Mouse (Mus musculus) telencephalon, adult 2 months (tissue): ENCODE measurements around the gene Arhgap11a.

Experiments
- DNase-seq: peaks from one replicate; pipeline ENCODE4 v3.0.0-alpha.2; 2011; ENCODE audit warnings: low read depth, low spot score

The Arhgap11a gene

GRCm38 (mm10) chr2:113817681-113818606, 30.5 kb downstream of the Arhgap11a start:
- DNase-seq, result no peak

- DNase-seq, result no peak
These were observed 40.8 kb downstream of the Arhgap11a start for GRCm38 (mm10) chr2:113807640-113808039.

GRCm38 (mm10) chr2:113806851-113807577, 41.4 kb downstream of the Arhgap11a start:
- no peak for DNase-seq

GRCm38 (mm10) chr2:113805765-113806164, 42.7 kb downstream of the Arhgap11a start:
- no peak for DNase-seq

- DNase-seq, result no peak
These were observed 44.7 kb downstream of the Arhgap11a start for GRCm38 (mm10) chr2:113803753-113804152.

GRCm38 (mm10) chr2:113800846-113801245, 47.6 kb downstream of the Arhgap11a start:
- DNase-seq, result no peak

- no peak for DNase-seq
These were observed 49.9 kb downstream of the Arhgap11a start for GRCm38 (mm10) chr2:113798605-113799004.

- no peak for DNase-seq
These were observed 53.3 kb downstream of the Arhgap11a start for GRCm38 (mm10) chr2:113795186-113795585.

GRCm38 (mm10) chr2:113793521-113793920, 54.9 kb downstream of the Arhgap11a start:
- DNase-seq, result no peak

- DNase-seq, result no peak
These were observed 59.6 kb downstream of the Arhgap11a start for GRCm38 (mm10) chr2:113788821-113789387.

- no peak for DNase-seq
These were observed 60.6 kb downstream of the Arhgap11a start for GRCm38 (mm10) chr2:113787882-113788281.

- DNase-seq, result no peak
These were observed 63.6 kb downstream of the Arhgap11a start for GRCm38 (mm10) chr2:113784851-113785250.

- no peak for DNase-seq
These were observed 66.9 kb downstream of the Arhgap11a start for GRCm38 (mm10) chr2:113781521-113781920.
